Mouse (Mus musculus) bone marrow macrophage, adult 2 months (primary cell): ENCODE measurements at regions not wholly inside any gene's neighbourhood (a gene's known extent, or its start where the extent isn't known, plus 50 kb on each side); places are given as distances from the start of the nearest gene placed in this dataset.

Experiments used
- H3K27ac ChIP-seq: 2 replicates; pipeline ENCODE4 v1.5.1; 2012; ENCODE audit warnings: low read depth, low read length; ENCODE audit not compliant: insufficient read depth
- H3K4me1 ChIP-seq: 2 replicates; pipeline ENCODE4 v1.6.1; 2012; ENCODE audit warnings: low read length; ENCODE audit not compliant: control insufficient read depth, insufficient read depth
- H3K4me3 ChIP-seq: 2 replicates; pipeline ENCODE4 v1.5.1; 2012; ENCODE audit warnings: mild to moderate bottlenecking, low read length, moderate library complexity; ENCODE audit not compliant: insufficient read depth
- CTCF ChIP-seq: IDR thresholded peaks from 2 replicates; pipeline ENCODE4 v1.5.1; 2012; ENCODE audit warnings: low read depth, mild to moderate bottlenecking, low read length, moderate library complexity
- POLR2A ChIP-seq: IDR thresholded peaks from 2 replicates; pipeline ENCODE4 v1.6.1; 2012; ENCODE audit warnings: mild to moderate bottlenecking, low read depth, low read length, borderline replicate concordance

DNA sequence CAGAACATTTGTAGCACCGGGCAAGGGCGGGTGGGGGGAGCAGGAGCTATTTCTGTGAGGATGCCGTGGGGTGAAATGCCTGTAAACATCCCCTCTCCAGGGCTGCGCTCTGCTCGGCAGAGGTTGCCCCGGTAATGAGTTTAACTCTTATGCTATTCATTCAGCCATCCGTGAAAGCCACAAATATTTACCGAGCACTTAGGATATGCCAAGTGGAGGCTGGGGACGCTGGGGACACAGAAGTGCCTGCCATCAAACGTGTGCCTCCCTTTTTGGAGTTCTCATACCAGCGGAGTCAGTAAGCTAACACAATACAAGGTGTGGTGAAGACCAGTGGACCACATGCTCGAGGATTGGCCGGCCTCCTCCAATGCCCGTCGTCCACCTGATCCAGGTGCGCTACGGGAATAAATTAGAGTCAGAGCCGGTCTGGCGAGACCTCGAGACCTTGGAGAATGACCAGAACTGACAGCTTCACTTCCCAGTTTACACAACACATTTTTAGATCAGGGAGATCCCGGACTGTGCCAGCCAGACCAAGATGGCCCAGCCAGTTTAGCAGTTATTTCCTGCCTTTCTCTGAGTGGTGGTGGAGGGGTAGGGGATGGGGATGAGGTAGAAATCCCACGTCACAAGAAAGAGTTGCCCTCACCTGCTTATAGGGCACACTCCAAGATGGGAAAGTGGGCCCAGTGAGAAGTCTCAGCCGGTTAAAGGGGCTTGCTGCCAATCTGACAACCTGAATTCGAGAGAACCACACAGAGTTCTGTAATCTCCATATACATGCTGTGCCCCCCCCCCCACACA is 134.4 kb downstream of the 2410131K14Rik start:
- Histone ChIP-seq H3K4me1 (peaks cover 28% of the 10 kb centered on the region), H3K27ac (no peak overlapping the region), H3K4me3 (no peak overlapping the region)
- TF ChIP-seq CTCF (no peak), POLR2A (no peak)

DNA sequence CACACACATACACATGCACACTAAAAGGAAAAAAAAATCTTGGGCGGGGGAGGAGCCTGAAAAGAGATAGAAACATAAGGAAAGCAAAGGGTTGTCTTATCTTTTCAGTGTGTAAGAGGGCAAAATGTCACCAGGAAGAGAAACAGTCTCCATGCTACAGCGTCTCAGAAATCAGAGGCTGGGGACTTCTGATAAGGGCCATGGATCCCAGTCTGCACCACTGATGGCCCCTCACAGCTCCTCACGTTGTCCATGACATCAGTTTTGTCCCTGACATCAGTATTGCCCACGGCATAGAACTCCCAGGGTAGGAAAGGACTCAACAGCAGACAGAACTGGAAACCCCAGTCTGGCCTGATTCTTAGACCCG is 135.0 kb downstream of the 2410131K14Rik start:
- H3K27ac ChIP-seq = peak overlapping the region; percentile 85

DNA sequence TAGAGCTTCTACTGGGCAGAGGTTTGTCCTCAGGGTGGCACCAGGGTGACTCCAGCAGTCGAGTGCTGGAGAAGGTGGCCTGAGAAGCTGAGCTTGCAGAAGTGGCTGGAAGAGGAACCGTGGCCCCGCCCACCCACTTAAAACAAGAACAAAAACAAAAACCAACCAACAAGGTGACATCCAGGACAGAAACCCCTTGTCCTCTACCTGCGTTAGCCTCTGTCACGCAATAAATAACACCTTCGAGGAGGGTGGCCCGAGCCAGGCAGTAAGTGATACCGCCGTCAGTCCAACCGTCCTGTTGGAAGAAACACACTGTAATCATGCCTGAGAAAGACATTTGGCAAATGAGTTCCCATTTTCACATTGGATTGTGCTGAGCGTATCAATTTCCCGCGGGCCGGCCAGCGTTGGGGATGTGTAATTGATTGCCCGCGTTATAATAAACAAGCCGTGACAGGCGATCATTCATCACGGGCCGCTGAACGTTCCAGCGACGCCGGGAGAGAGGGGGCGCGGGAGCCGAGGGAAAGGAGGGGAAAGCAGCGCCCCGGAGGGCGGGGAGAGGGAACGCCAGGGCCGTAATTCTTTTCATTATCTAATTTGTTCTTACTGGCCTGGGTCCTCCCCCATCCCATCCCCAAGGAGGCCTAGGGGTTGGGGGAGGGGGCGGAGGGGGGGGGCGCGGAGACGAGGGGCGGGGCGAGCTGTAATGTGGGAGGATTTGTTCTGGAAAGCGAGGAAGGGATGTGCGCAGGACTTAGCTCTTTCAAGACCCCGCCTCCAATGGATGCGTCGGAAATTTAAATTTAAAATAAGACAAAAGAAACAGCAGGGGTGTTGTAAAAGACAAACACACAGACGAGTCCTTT is 135.6 kb downstream of the 2410131K14Rik start:
- Histone ChIP-seq H3K27ac (peak overlapping the region; percentile 85), H3K4me1 (peaks cover 28% of the 10 kb centered on the region), H3K4me3 (peak overlapping the region; percentile 71)
- TF ChIP-seq POLR2A = no peak
- 0 out of 2 replicates have a peak, but pooled peaks have one; percentile 21 for TF ChIP-seq CTCF

More for the DNA sequence above, 135.0 kb downstream of the 2410131K14Rik start:
- peak overlapping the region; percentile 71; the same call in 1 of the 2 replicates for H3K4me3 ChIP-seq
- TF ChIP-seq POLR2A (no peak), CTCF (no peak)
- peaks cover 28% of the 10 kb centered on the region for H3K4me1 ChIP-seq

DNA sequence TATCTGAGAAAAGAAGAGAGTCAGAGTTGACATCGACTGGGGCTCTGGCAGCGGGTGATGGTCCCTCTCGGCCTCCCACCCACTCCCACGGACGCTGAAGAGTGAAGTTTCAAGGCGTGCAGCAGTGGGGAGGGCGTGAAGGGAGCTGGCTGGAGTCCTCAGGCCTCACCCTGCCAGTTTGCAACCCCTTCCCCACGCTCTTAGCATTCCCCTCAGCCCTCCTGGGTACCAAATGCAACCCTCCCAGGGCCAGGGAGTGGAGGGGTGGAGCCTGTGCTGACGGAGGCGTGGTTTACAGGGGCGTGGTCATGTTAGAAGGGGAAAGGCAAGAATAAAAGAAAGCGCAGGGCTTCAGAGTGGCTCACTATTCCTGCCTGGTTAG is 136.3 kb downstream of the 2410131K14Rik start:
- Histone ChIP-seq H3K27ac (no peak overlapping the region), H3K4me1 (peaks cover 25% of the 10 kb centered on the region), H3K4me3 (peak overlapping the region; percentile 58)
- TF ChIP-seq POLR2A (no peak), CTCF (no peak)

DNA sequence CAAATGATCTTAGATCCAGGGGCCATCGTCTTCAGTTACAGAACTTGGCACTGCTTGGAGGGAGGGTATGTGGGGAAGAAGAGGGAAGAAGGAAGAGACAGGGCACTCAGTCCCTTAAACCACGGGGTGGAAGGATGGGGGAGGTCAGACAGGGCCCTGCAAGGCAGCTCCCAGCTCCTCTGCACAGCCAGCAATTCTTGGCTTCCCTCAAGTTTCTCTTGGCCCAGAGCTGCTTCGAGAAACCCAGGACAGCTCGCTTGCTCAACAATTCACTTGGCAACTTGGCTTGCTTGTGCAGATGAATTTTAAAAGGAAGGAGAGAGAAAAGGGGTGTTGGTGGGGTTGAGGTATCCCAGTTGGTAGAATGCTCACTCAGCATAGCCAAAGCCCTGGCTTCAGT is 141.1 kb downstream of the 2410131K14Rik start:
- H3K27ac ChIP-seq = no peak overlapping the region
- no peak for TF ChIP-seq POLR2A
- TF ChIP-seq CTCF = no peak
- H3K4me1 ChIP-seq = peaks cover 11% of the 10 kb centered on the region
- H3K4me3 ChIP-seq = no peak overlapping the region

DNA sequence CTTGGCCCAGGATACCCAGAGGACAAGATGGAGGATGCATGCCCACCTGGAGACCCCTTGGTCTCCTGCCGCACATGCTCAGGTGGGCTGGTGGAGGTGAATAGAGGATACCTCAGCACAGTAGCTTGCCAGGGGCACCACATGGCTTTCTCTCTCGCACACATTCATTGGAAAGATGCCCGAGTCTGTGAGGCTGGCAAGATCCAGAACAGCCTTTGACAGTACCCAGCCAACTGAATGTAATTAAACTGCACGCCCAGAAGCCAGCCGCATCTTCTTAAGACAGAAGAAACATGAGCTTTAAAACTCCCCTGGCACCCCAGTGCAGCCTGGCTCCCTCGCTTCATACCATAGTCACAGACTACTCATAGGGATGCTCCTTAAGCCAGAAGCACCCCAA is 143.4 kb downstream of the 2410131K14Rik start:
- Histone ChIP-seq H3K4me3 (no peak overlapping the region), H3K27ac (no peak overlapping the region)
- TF ChIP-seq POLR2A (no peak), CTCF (no peak)

DNA sequence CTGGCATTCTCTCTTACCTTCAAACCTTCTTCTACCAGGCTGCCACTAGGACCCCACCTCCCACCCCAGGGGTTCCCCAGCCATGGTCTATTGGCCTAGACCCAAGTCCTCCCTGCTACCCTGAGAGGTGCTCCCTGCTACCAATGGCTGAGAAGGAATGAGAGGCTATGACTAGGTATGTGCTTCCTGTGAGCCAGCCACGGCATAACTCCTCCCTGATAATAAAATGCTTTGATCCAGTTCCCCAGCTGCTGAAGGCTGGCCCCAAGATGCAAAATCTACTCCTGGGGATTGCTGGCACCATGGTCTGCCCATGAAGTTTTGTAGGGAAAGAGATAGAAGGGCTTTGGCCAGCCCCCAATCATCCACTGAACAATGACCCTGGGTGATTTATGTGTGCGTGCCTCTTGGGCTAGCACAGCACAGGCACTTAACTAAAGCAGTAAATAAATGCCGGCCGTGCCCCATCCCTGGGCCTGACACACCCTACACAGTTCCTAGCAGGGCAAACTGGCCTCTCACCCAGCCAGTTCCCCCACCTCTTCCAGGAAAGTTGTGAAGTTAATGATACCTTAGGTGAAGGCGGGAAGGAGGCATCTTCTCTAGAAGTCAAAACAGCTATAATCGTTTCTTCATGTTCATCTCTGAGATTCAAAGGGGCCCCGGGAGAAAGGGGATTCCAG is 145.8 kb downstream of the 2410131K14Rik start:
- Histone ChIP-seq H3K4me1 (peaks cover 7% of the 10 kb centered on the region), H3K27ac (no peak overlapping the region), H3K4me3 (no peak overlapping the region)
- TF ChIP-seq CTCF (no peak), POLR2A (no peak)

More for the DNA sequence above, 143.4 kb downstream of the 2410131K14Rik start:
- H3K4me1 ChIP-seq = peaks cover 7% of the 10 kb centered on the region

DNA sequence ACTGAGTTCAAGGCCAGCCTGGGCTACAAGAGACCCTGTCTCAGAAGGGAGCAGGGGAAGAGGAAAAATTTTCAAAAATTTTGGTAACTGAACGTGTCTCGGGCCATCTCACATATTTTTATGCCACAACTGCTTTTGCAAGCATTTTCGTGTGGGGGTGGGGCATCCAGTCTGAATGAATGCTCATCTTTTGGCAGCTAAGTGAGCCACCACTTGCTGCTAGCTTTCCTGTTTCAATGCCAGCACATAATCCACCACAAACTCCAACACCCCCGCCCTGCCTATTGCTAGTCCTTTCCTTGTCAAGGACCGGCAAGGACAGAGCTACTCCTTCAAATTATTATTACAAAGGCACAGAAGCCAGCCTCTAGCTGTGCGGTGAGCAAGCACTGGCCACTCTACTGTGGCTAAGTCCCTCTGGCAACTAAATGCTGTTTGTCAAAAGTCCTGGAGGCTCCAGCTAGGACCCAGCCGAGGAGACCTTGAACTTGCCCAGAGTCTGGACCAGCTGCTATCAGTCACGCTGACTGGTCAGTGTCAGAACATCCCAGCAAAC is 148.0 kb downstream of the 2410131K14Rik start:
- no peak for TF ChIP-seq CTCF
- no peak for TF ChIP-seq POLR2A
- peaks cover 4% of the 10 kb centered on the region; the same call in 1 of the 2 replicates for H3K4me1 ChIP-seq
- H3K27ac ChIP-seq = no peak overlapping the region
- H3K4me3 ChIP-seq = no peak overlapping the region

DNA sequence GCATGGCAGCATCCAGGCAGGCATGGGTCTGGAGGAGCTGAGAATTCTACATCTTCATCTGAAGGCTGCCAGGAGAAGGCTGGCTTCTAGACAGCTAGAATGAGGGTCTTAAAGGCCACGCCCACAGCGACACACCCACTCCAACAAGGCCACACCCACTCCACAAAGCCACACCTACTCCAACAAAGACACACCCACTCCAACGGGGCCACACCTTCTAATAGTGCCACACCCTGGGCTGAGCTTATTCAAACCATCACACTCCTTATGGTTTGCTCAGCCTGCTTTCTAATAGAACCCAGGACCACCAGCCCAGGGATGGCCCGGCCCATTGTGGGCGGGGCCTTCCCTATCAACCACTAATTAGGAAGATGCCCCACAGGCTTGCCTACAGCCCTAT is 149.0 kb downstream of the 2410131K14Rik start:
- TF ChIP-seq POLR2A = no peak
- no peak for TF ChIP-seq CTCF
- H3K4me3 ChIP-seq = no peak overlapping the region
- peaks cover 4% of the 10 kb centered on the region; the same call in 1 of the 2 replicates for H3K4me1 ChIP-seq
- no peak overlapping the region for H3K27ac ChIP-seq
